Mouse (Mus musculus): Measurements from ENCODE around the gene Rassf4. TPM values are rescaled to one million over a fixed set of nuclear protein-coding genes. Genes with fewer than 3 reads are reported as not detected.

Rassf4 gene
- total and polyA plus RNA-seq, 3 experiments, result 17.3 to 69.0 (median 32.3) TPM

GRCm38 (mm10) chr6:116642942-116643341 lies 30.8 kb downstream of the Rassf4 start:
- Histone ChIP-seq H3K9ac (ENCODE audit: insufficient read depth, low read depth) (no peak overlapping the region), H3K4me1 (ENCODE audit: control insufficient read depth in 1 of 2, insufficient read depth in 2 of 2) (no peaks in the 10 kb centered on the region), H3K4me2 (ENCODE audit: insufficient read depth, low read depth, poor library complexity, severe bottlenecking) (no peak overlapping the region), H3K27ac (ENCODE audit: insufficient read depth, low read depth) (no peak overlapping the region), H3K27me3 (replicated peaks) (no peaks in the 10 kb centered on the region), H3K9me3 (replicated peaks; ENCODE audit: low read length) (no peaks in the 10 kb centered on the region), H3K79me2 (replicated peaks; ENCODE audit: control insufficient read depth, extremely low read depth, insufficient read depth, poor library complexity, severe bottlenecking) (no peaks in the 10 kb centered on the region), H3K36me3 (replicated peaks in 1 of 2; ENCODE audit: control insufficient read depth in 1 of 2, insufficient read depth in 1 of 2, low read length in 1 of 2) (peaks cover 94 to 100% of the 10 kb centered on the region in 2 experiments), H3K4me3 (replicated peaks in 1 of 3; ENCODE audit: low read depth in 2 of 3, low read length in 2 of 3, poor library complexity in 1 of 3) (no peak overlapping the region)
- DNase-seq (ENCODE audit: extremely low read depth), result no peak
- in situ Hi-C loops (cut with MboI; ENCODE audit: low pct_ligation_motif_present, low pct_unique_long_range_greater_than_20kb, low sequenced_read_pairs) (no loop called here), dilution Hi-C loops (cut with MboI; ENCODE audit: extremely low pct_ligation_motif_present, extremely low pct_unique_long_range_greater_than_20kb, low sequenced_read_pairs) (no loop called here)
- TF ChIP-seq ELF1 (IDR thresholded peaks at IDR 0.05; ENCODE audit: low read depth, low read length), result no peak
- no peak for TF ChIP-seq MYC (IDR thresholded peaks at IDR 0.05; ENCODE audit: low read depth, low read length)
- TF ChIP-seq E2F4 (IDR thresholded peaks at IDR 0.05; ENCODE audit: insufficient replicate concordance, low read depth, low read length), result no peak
- no peak for TF ChIP-seq SIN3A (IDR thresholded peaks at IDR 0.05; ENCODE audit: low read length)
- no peak for TF ChIP-seq CTCF (conservative IDR thresholded peaks at IDR 0.05 in 1 of 2, IDR thresholded peaks at IDR 0.05 in 1 of 2; ENCODE audit: low read depth in 2 of 2, low read length in 2 of 2)
- no peak for TF ChIP-seq HCFC1 (IDR thresholded peaks at IDR 0.05; ENCODE audit: low read depth, low read length)
- TF ChIP-seq ETS1 (conservative IDR thresholded peaks at IDR 0.05; ENCODE audit: low read depth, low read length), result no peak
- TF ChIP-seq MEF2A (IDR thresholded peaks at IDR 0.05; ENCODE audit: borderline replicate concordance, low read depth, low read length), result no peak
- no peak for TF ChIP-seq ZKSCAN1 (IDR thresholded peaks at IDR 0.05; ENCODE audit: borderline replicate concordance, low read depth, low read length)
- no peak for TF ChIP-seq USF1 (IDR thresholded peaks at IDR 0.05; ENCODE audit: low read depth, low read length)
- no peak for TF ChIP-seq ZC3H11A (IDR thresholded peaks at IDR 0.05; ENCODE audit: low read depth, low read length)
- TF ChIP-seq BHLHE40 (IDR thresholded peaks at IDR 0.05; ENCODE audit: low read depth, low read length), result no peak
- no peak for TF ChIP-seq POLR2AphosphoS2 (IDR thresholded peaks at IDR 0.05; ENCODE audit: low read depth, low read length)
- no peak for TF ChIP-seq TCF12 (IDR thresholded peaks at IDR 0.05; ENCODE audit: low read depth, low read length)

GRCm38 (mm10) chr6:116639663-116640062 lies 34.1 kb downstream of the Rassf4 start:
- Histone ChIP-seq H3K27me3 (replicated peaks) (no peaks in the 10 kb centered on the region), H3K4me2 (ENCODE audit: insufficient read depth, low read depth, poor library complexity, severe bottlenecking) (no peak overlapping the region), H3K4me1 (ENCODE audit: control insufficient read depth in 1 of 2, insufficient read depth in 2 of 2) (no peaks in the 10 kb centered on the region), H3K4me3 (replicated peaks in 1 of 3; ENCODE audit: low read depth in 2 of 3, low read length in 2 of 3, poor library complexity in 1 of 3) (no peak overlapping the region), H3K27ac (ENCODE audit: insufficient read depth, low read depth) (no peak overlapping the region), H3K9me3 (replicated peaks; ENCODE audit: low read length) (no peaks in the 10 kb centered on the region), H3K36me3 (replicated peaks in 1 of 2; ENCODE audit: control insufficient read depth in 1 of 2, insufficient read depth in 1 of 2, low read length in 1 of 2) (peaks cover 93 to 100% of the 10 kb centered on the region in 2 experiments), H3K79me2 (replicated peaks; ENCODE audit: control insufficient read depth, extremely low read depth, insufficient read depth, poor library complexity, severe bottlenecking) (no peaks in the 10 kb centered on the region), H3K9ac (ENCODE audit: insufficient read depth, low read depth) (no peak overlapping the region)
- in situ Hi-C loops (cut with MboI; ENCODE audit: low pct_ligation_motif_present, low pct_unique_long_range_greater_than_20kb, low sequenced_read_pairs) (no loop called here), dilution Hi-C loops (cut with MboI; ENCODE audit: extremely low pct_ligation_motif_present, extremely low pct_unique_long_range_greater_than_20kb, low sequenced_read_pairs) (no loop called here)
- no peak for DNase-seq (ENCODE audit: extremely low read depth)
- no peak for TF ChIP-seq SMC3 (IDR thresholded peaks at IDR 0.05; ENCODE audit: low read depth, low read length)
- no peak for TF ChIP-seq CHD2 (IDR thresholded peaks at IDR 0.05; ENCODE audit: low read length)
- TF ChIP-seq E2F4 (IDR thresholded peaks at IDR 0.05; ENCODE audit: insufficient replicate concordance, low read depth, low read length), result no peak
- no peak for TF ChIP-seq POLR2A (IDR thresholded peaks at IDR 0.05; ENCODE audit: low read depth, low read length)
- no peak for TF ChIP-seq ZC3H11A (IDR thresholded peaks at IDR 0.05; ENCODE audit: low read depth, low read length)
- TF ChIP-seq JUND (conservative IDR thresholded peaks at IDR 0.05; ENCODE audit: low read depth, low read length), result no peak
- TF ChIP-seq KAT2A (IDR thresholded peaks at IDR 0.05; ENCODE audit: insufficient replicate concordance, low read length), result no peak
- TF ChIP-seq RCOR1 (conservative IDR thresholded peaks at IDR 0.05; ENCODE audit: low read depth, low read length), result no peak
- no peak for TF ChIP-seq USF1 (IDR thresholded peaks at IDR 0.05; ENCODE audit: low read depth, low read length)
- TF ChIP-seq RAD21 (IDR thresholded peaks at IDR 0.05; ENCODE audit: low read depth, low read length), result no peak
- no peak for TF ChIP-seq ZNF384 (IDR thresholded peaks at IDR 0.05; ENCODE audit: low read depth, low read length)
- TF ChIP-seq HCFC1 (IDR thresholded peaks at IDR 0.05; ENCODE audit: low read depth, low read length), result no peak
- TF ChIP-seq MAFK (IDR thresholded peaks at IDR 0.05; ENCODE audit: insufficient replicate concordance, low read length), result no peak
- TF ChIP-seq SIN3A (IDR thresholded peaks at IDR 0.05; ENCODE audit: low read length), result no peak
- TF ChIP-seq JUN (IDR thresholded peaks at IDR 0.05; ENCODE audit: insufficient read depth, low read depth, low read length), result no peak
- TF ChIP-seq CTCF (conservative IDR thresholded peaks at IDR 0.05 in 1 of 2, IDR thresholded peaks at IDR 0.05 in 1 of 2; ENCODE audit: low read depth in 2 of 2, low read length in 2 of 2), result no peak
- no peak for TF ChIP-seq NELFE (IDR thresholded peaks at IDR 0.05; ENCODE audit: low read depth, low read length)
- TF ChIP-seq EP300 (IDR thresholded peaks at IDR 0.05; ENCODE audit: low read length), result no peak

Measured in CH12.LX (cell line).